Mouse (Mus musculus): ENCODE data around the gene Mical2.

- TF ChIP-seq CTCF (IDR thresholded peaks at IDR 0.05; ENCODE audit: borderline replicate concordance, extremely low read depth, insufficient read depth, insufficient read length) (no peak), POLR2A (IDR thresholded peaks at IDR 0.05; ENCODE audit: borderline replicate concordance, extremely low read depth, insufficient read depth, insufficient read length, poor library complexity, severe bottlenecking) (no peak)
Observed at GRCm38 (mm10) chr7:112289514-112289913, 63.9 kb downstream of the Mical2 start.

Measured in brain, embryonic 14.5 days (tissue).